Mouse (Mus musculus): ENCODE results near the gene Elp5. TPM values are rescaled to one million over a fixed set of nuclear protein-coding genes. Genes with fewer than 3 reads are reported as not detected.
A peak's percentile ranks its signal among the peaks of the same experiment; 100 is the strongest.

Elp5 gene
- polyA plus RNA-seq, 1 experiment: 50.6 TPM

GRCm38 (mm10) chr11:69953267-69953915 lies 28.9 kb downstream of the Elp5 start:
- WGBS: 55% methylated on average over 11 of the region's 11 CpGs

GRCm38 (mm10) chr11:69952274-69952673 lies 30.0 kb downstream of the Elp5 start:
- peaks cover 1% of the 10 kb centered on the region; the same call in 1 of the 2 replicates for H3K4me1 ChIP-seq (ENCODE audit: control insufficient read depth, insufficient read depth, low read length)
- 39% methylated on average over 1 of the region's 1 CpGs for WGBS
- H3K4me3 ChIP-seq (replicated peaks; ENCODE audit: control insufficient read depth, low read depth, low read length): no peak overlapping the region
- TF ChIP-seq POLR2A (IDR thresholded peaks at IDR 0.05; ENCODE audit: borderline replicate concordance, control insufficient read depth, low read depth, low read length): no peak
- TF ChIP-seq CTCF (IDR thresholded peaks at IDR 0.05; ENCODE audit: control insufficient read depth, insufficient read depth, low read length): 0 out of 2 replicates have a peak, but pooled peaks have one; percentile 20
- no peak overlapping the region for H3K27ac ChIP-seq (ENCODE audit: control insufficient read depth, insufficient read depth, low read depth, low read length, poor library complexity)

More at GRCm38 (mm10) chr11:69953267-69953915, 28.9 kb downstream of the Elp5 start:
- H3K4me1 ChIP-seq (ENCODE audit: control insufficient read depth, insufficient read depth, low read length): peaks cover 1% of the 10 kb centered on the region; the same call in 1 of the 2 replicates
- no peak overlapping the region for H3K27ac ChIP-seq (ENCODE audit: control insufficient read depth, insufficient read depth, low read depth, low read length, poor library complexity)
- no peak overlapping the region for H3K4me3 ChIP-seq (replicated peaks; ENCODE audit: control insufficient read depth, low read depth, low read length)
- TF ChIP-seq POLR2A (IDR thresholded peaks at IDR 0.05; ENCODE audit: borderline replicate concordance, control insufficient read depth, low read depth, low read length) (no peak), CTCF (IDR thresholded peaks at IDR 0.05; ENCODE audit: control insufficient read depth, insufficient read depth, low read length) (no peak)

GRCm38 (mm10) chr11:69950807-69951459 lies 31.4 kb downstream of the Elp5 start:
- H3K4me3 ChIP-seq (replicated peaks; ENCODE audit: control insufficient read depth, low read depth, low read length): no peak overlapping the region
- H3K4me1 ChIP-seq (ENCODE audit: control insufficient read depth, insufficient read depth, low read length): peaks cover 1% of the 10 kb centered on the region; the same call in 1 of the 2 replicates
- 48% methylated on average over 4 of the region's 4 CpGs for WGBS
- no peak overlapping the region for H3K27ac ChIP-seq (ENCODE audit: control insufficient read depth, insufficient read depth, low read depth, low read length, poor library complexity)
- TF ChIP-seq POLR2A (IDR thresholded peaks at IDR 0.05; ENCODE audit: borderline replicate concordance, control insufficient read depth, low read depth, low read length): no peak
- peak; percentile 37; the same call in 1 of the 2 replicates for TF ChIP-seq CTCF (IDR thresholded peaks at IDR 0.05; ENCODE audit: control insufficient read depth, insufficient read depth, low read length)

GRCm38 (mm10) chr11:69948763-69949150 lies 33.6 kb downstream of the Elp5 start:
- TF ChIP-seq POLR2A (IDR thresholded peaks at IDR 0.05; ENCODE audit: borderline replicate concordance, control insufficient read depth, low read depth, low read length) (no peak), CTCF (IDR thresholded peaks at IDR 0.05; ENCODE audit: control insufficient read depth, insufficient read depth, low read length) (peak; percentile 97)
- peak overlapping the region; percentile 64 for H3K4me3 ChIP-seq (replicated peaks; ENCODE audit: control insufficient read depth, low read depth, low read length)
- peaks cover 1% of the 10 kb centered on the region; the same call in 1 of the 2 replicates for H3K4me1 ChIP-seq (ENCODE audit: control insufficient read depth, insufficient read depth, low read length)
- WGBS: under 1% methylated on average over 14 of the region's 14 CpGs
- peak overlapping the region; percentile 54 for H3K27ac ChIP-seq (ENCODE audit: control insufficient read depth, insufficient read depth, low read depth, low read length, poor library complexity)

- Histone ChIP-seq H3K27ac (ENCODE audit: control insufficient read depth, insufficient read depth, low read depth, low read length, poor library complexity) (peak within 1 kb of the TSS; percentile 54), H3K4me1 (ENCODE audit: control insufficient read depth, insufficient read depth, low read length) (peaks cover 1% of the 10 kb centered on the region; the same call in 1 of the 2 replicates), H3K4me3 (replicated peaks; ENCODE audit: control insufficient read depth, low read depth, low read length) (peak within 1 kb of the TSS; percentile 81)
- TF ChIP-seq CTCF (IDR thresholded peaks at IDR 0.05; ENCODE audit: control insufficient read depth, insufficient read depth, low read length): no peak
- TF ChIP-seq POLR2A (IDR thresholded peaks at IDR 0.05; ENCODE audit: borderline replicate concordance, control insufficient read depth, low read depth, low read length): peak; percentile 78
- WGBS: 1% methylated on average over 34 of the region's 34 CpGs
Measured at GRCm38 (mm10) chr11:69948066-69948762, 34.1 kb downstream of the Elp5 start, which contains the start of gene Slc2a4. Gene Slc2a4 (minus strand): TSS chr11:69948188.

GRCm38 (mm10) chr11:69947337-69948065 lies 34.8 kb downstream of the Elp5 start:
- TF ChIP-seq CTCF (IDR thresholded peaks at IDR 0.05; ENCODE audit: control insufficient read depth, insufficient read depth, low read length): no peak
- TF ChIP-seq POLR2A (IDR thresholded peaks at IDR 0.05; ENCODE audit: borderline replicate concordance, control insufficient read depth, low read depth, low read length): no peak
- Histone ChIP-seq H3K27ac (ENCODE audit: control insufficient read depth, insufficient read depth, low read depth, low read length, poor library complexity) (peak overlapping the region; percentile 43), H3K4me3 (replicated peaks; ENCODE audit: control insufficient read depth, low read depth, low read length) (peak overlapping the region; percentile 81), H3K4me1 (ENCODE audit: control insufficient read depth, insufficient read depth, low read length) (peaks cover 1% of the 10 kb centered on the region; the same call in 1 of the 2 replicates)
- 19% methylated on average over 29 of the region's 29 CpGs for WGBS

GRCm38 (mm10) chr11:69945997-69946891 lies 36.1 kb downstream of the Elp5 start:
- Histone ChIP-seq H3K4me1 (ENCODE audit: control insufficient read depth, insufficient read depth, low read length) (peaks cover 1% of the 10 kb centered on the region; the same call in 1 of the 2 replicates), H3K27ac (ENCODE audit: control insufficient read depth, insufficient read depth, low read depth, low read length, poor library complexity) (peak overlapping the region; percentile 52), H3K4me3 (replicated peaks; ENCODE audit: control insufficient read depth, low read depth, low read length) (peak overlapping the region; percentile 70)
- TF ChIP-seq POLR2A (IDR thresholded peaks at IDR 0.05; ENCODE audit: borderline replicate concordance, control insufficient read depth, low read depth, low read length): no peak; the same call in 1 of the 2 replicates
- TF ChIP-seq CTCF (IDR thresholded peaks at IDR 0.05; ENCODE audit: control insufficient read depth, insufficient read depth, low read length): no peak
- 80% methylated on average over 18 of the region's 18 CpGs for WGBS
